Mouse (Mus musculus): ENCODE data around the gene Optc. TPM values are rescaled to one million over a fixed set of nuclear protein-coding genes. Genes with fewer than 3 reads are reported as not detected.

Gene Optc
- not detected for polyA plus RNA-seq (2017; shearing (Covaris generic))

GRCm38 (mm10) chr1:133907949-133908658 is at the start of gene Optc:
Optc (minus strand) TSS chr1:133907999.

GRCm38 (mm10) chr1:133921304-133921751 is 13.5 kb upstream of the Optc start, which contains the start of gene Prelp:
Prelp (minus strand) TSS chr1:133921414.

Other genes with a start within 250 kb of the Optc start
- gene Zbed6, start 247.1 kb downstream of the Optc start, polyA plus RNA-seq (2017; shearing (Covaris generic)), result not detected
- 2.8 TPM for gene Gm38394, start 246.7 kb downstream of the Optc start, polyA plus RNA-seq (2017; shearing (Covaris generic))
- gene Lax1, start 217.9 kb downstream of the Optc start, polyA plus RNA-seq (2017; shearing (Covaris generic)), result 101 TPM
- 9.1 TPM for gene Atp2b4, start 107.0 kb downstream of the Optc start, polyA plus RNA-seq (2017; shearing (Covaris generic))
- not detected for gene Prelp, start 13.4 kb upstream of the Optc start, polyA plus RNA-seq (2017; shearing (Covaris generic))
- gene Fmod, start 129.3 kb upstream of the Optc start, polyA plus RNA-seq (2017; shearing (Covaris generic)), result not detected
- gene Btg2, start 171.1 kb upstream of the Optc start, polyA plus RNA-seq (2017; shearing (Covaris generic)), result 1,500 TPM
- 0.67 TPM for gene Chit1, start 203.2 kb upstream of the Optc start, polyA plus RNA-seq (2017; shearing (Covaris generic))